Mouse (Mus musculus): ENCODE results near the gene Anxa7.

Anxa7 gene

DNA sequence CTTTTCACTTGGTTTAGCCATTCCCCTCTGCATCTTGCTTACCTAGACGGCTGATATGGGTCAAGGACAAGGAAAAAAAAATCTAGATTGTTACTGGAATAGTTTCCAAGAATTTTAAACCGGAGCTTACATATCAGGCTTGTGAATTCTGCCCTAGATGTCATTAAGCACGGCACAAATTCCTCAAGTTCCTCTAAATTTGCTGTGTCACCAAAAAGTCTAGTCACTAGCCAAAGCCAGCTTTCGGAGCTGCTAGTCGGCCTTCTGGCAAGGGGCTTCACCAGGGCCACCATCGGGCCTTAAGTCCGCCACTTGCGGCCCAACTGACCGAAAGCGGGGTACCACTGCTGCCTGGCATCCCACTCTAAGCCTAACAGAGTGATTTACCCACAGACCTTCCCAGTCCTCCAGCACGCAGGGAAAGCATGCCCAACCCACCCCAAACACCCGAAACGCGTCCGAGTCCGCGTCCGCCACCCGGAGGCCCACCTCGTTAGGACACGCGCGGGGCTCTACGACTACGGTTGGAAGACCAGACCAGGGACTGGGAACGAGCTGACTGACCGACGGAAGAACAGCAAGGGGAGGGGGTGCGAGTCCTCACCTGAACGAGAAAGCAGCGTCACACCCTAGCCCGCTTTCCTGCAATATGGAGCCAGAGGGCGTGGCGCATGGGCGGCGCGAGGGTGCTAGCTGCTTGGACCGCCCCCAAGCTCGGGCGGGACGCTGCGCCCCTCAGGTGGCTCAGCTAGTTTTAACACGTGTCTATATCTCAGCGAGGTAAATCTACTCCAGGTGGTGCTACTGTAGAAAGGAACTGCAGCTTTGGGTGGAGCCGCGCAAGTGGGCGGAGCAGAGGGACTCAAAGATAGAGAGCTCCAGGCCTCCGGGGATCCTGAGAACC, at the start of gene Anxa7:
Gene Anxa7 (minus strand): TSS at position 843 of the 904 bp plus-strand sequence.
- DNase-seq (ENCODE audit: low read depth): peak; percentile 62

DNA sequence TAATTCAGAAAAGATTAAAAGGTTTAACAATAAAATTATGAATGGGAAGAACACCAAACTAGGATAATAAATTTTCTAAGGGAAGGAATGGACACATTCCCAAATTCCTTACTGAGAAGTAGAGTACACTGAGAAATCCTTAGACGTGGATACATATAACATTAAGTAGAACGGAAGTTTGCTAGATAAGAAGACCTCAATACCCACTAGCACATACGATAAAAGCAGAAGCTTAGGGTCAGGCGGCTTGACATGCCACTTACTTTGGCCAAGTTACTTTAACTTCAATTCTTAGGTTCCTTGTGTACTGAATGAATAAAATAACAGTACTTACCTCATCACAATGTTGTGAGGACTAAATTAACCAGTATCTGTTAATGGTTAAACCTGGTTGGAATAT, 49.7 kb upstream of the Anxa7 start:
- no peak for DNase-seq (ENCODE audit: low read depth)

GRCm38 (mm10) chr14:20520179-20520578, 40.2 kb upstream of the Anxa7 start:
- DNase-seq (ENCODE audit: low read depth): no peak

DNA sequence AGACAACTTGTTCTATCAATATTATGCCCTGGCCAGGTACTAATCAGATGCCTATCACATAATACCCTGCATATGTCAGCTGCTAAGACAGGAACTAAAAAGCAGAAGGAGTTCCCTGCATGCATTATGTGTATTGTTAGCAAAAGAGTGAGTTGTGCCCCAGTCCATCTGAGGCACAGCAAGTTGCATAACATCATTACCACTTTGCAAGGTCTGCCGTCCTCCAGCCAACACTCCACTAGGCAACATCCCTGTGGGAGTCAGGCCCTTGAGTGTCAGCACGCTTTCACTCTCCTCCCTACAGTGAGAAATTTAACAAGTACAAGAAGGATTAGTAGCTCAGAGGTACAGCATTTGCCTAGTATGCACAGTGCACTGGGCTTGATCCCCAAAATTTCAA, 28.5 kb upstream of the Anxa7 start:
- no peak for DNase-seq (ENCODE audit: low read depth)

DNA sequence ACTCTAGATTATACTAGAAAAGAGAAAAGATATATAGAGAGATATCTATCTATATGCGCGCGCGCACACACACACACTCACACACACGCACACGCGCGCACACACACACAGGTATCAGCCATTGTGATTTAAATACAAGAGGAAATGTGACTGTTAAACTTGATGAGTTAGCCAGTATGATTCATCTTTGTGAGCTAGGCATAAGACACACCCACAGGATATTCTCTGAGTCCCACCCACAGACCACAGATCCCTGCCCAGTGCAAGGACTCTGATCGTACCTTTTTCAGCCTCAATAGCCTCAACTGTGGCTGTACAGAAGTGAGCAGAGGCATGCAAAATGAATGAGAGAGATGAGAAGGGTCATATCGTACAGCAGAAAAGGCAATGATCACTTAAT, 23.0 kb upstream of the Anxa7 start:
- no peak for DNase-seq (ENCODE audit: low read depth)

DNA sequence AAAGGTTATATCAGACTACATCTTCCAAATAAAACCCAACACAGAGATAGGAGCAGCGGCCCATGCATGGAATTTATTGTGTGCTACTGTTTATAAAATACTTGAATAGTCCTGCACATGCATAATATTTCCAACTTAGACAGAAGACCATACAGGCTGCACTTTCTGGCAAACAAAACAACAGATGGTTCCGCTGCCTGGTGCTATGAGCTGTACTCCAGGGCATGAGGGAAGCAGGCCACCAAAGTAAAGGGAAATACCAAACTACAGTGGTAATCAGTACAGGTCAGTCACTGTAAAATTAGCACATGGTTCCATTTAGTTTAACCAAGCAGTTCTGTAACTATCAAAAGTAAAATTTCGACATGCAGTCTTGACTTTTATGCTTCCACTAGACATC, 20.0 kb upstream of the Anxa7 start:
- DNase-seq (ENCODE audit: low read depth): no peak

GRCm38 (mm10) chr14:20496603-20497002, 16.7 kb upstream of the Anxa7 start, which contains the start of gene Mss51:
Gene Mss51 (minus strand): TSS chr14:20496901.
- no peak for DNase-seq (ENCODE audit: low read depth)

- DNase-seq (ENCODE audit: low read depth): no peak
Observed at GRCm38 (mm10) chr14:20486031-20486430, 6.1 kb upstream of the Anxa7 start.

DNA sequence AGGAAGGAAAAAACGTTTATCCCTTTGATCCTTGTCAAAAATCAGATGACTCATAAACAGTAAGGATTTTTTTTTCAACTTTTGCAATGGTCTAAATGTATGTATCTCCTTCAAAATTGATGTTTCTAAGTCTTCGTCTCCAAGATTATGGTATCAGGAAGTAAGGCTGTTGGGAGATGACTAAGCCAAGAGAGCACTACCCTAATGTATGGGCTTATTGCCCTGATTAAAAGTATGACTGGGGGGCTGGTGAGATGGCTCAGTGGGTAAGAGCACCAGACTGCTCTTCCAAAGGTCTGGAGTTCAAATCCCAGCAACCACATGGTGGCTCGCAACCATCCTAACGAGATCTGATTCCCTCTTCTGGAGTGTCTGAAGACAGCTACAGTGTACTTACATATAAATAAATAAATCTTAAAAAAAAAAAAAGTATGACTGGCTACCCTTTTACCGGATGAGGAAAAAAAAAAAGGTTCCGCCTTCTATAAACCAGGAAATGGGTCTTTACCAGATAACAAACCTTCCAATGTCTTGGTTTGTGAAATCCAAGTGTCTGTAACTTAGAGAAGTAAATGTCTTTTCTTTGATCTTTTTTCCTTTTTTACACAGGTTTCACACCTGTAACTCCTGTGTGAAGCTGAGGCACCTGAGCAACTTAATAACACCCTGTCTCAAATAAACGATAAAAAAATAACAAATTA, 2.3 kb upstream of the Anxa7 start:
- DNase-seq (ENCODE audit: low read depth): no peak

DNA sequence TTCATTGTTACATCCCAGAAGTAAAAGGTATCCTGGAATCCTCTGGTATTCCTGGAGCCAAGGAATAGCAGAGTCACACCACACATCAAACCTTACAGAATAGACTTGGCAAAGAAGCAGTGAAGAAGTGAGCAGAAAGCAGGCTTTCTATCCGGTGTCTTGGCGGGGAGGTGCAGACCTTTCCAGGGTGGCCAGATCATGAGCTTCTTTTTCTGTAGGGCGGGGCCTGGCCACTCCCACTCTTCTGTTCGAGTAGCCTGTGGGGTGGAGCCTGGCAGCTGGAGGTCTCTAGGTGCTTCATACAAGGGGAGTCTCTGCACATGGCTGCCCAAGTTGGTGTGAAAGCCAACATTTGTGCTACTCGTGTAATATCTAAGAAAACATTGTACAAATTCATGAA, 1.3 kb upstream of the Anxa7 start:
- peak; percentile 70 for DNase-seq (ENCODE audit: low read depth)

- no peak for DNase-seq (ENCODE audit: low read depth)
Observed at GRCm38 (mm10) chr14:20480195-20480579, 254 bp upstream of the Anxa7 start.

DNA sequence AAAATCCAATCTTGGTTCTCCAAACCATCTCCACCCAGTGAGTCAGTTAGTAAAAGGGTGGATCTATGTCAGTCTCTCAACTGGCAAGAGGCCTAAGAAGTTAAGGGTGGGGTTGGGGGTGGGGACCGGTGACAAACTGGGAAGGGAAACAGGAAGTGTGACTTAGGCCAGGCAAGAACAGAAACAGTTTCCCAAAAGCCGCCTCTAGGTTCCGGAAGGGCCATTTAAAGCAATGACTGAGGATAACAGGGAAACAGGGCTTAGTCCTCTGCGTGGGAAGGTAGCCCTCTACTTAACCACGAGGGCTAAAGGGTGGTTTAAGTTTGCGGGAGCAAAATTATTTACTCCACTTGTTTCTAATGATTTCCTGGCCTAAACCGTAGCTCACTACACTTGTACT, 1.1 kb downstream of the Anxa7 start:
- DNase-seq (ENCODE audit: low read depth): peak; percentile 71

DNA sequence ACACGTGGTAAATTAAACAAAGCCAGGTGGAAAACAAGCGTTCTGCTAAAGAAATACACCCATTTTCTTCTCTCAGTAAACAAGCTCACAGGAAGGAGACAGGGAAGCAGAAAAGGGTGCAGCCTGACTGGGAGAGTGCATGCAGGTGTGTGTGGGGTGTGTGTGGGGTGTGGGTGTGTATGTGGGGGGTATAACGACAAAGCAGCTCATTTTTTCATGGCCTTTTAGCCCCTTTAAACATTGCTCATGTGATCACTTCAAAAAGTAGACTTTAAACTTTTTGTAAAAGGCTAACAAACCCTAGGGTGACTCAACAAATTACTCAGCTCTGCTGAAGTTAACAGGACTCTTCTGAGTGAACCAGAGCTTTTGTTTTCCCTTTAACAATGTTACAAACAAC, 1.5 kb downstream of the Anxa7 start:
- no peak for DNase-seq (ENCODE audit: low read depth)

DNA sequence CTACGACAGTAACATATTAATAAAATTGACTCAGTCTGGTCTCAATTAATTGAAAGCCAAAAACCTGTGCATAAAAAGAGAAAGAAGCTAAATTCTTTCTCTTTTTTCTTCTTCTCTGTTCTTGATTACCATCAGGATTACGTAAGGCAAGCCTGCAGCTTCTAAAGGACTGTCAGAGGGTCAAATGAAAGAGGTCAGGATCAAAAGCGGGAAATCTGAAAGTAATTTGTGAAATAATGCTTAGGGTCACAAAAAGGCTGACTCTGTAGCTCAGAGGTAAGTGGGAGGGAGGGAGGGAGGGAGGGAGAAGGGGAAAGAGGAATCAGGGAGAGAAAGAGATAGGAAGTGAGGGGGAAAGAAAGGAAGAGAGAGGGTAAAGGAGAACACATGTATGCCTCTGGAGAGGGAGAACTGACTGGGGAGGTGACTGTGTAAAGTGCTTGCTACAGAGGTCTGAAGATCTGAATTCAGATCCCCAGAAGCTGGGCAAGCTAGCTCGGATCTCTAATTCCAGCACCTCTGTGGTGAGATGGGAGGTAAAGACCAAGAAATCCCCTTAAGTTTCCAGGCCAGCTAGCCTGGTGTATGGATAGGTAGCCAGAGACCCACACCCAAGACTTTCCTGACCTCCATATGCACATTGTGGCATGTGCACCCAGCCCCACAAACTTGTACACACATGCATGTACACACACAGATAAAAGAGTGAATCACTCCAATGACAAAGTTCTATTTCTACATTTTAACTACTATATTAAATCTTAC, 2.5 kb downstream of the Anxa7 start:
- no peak for DNase-seq (ENCODE audit: low read depth)

- no peak for DNase-seq (ENCODE audit: low read depth)
Observed at GRCm38 (mm10) chr14:20460216-20460615, 19.7 kb downstream of the Anxa7 start.

DNA sequence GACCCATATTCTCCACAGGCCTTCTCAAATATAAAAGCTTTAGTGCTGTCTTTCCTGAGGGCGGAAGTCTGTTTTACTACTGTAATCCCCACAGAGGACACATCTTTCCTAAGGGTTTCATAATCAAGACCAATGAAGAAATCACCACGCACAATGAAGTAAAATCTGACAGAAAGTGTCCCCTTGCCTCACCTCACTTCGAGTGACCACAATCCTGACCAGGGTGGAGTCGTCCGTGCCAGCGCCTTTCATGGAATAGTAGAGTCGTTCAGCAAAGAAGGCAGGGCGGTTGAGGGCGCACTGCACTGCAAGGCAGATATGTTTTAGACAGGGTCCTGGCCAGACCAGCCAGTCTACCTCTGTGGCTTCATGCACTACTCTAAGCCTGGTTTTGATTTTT, 21.6 kb downstream of the Anxa7 start:
- DNase-seq (ENCODE audit: low read depth): no peak

- no peak for DNase-seq (ENCODE audit: low read depth)
Observed at GRCm38 (mm10) chr14:20452929-20453328, 27.0 kb downstream of the Anxa7 start.

GRCm38 (mm10) chr14:20451765-20452331, 28.1 kb downstream of the Anxa7 start, which contains the start of gene Cfap70:
Gene Cfap70 (minus strand): TSS chr14:20452226.
- DNase-seq (ENCODE audit: low read depth): peak; percentile 87

- DNase-seq (ENCODE audit: low read depth): peak; percentile 10
Observed at GRCm38 (mm10) chr14:20451302-20451701, 28.6 kb downstream of the Anxa7 start.

- DNase-seq (ENCODE audit: low read depth): no peak
Observed at GRCm38 (mm10) chr14:20447209-20447608, 32.7 kb downstream of the Anxa7 start.

DNA sequence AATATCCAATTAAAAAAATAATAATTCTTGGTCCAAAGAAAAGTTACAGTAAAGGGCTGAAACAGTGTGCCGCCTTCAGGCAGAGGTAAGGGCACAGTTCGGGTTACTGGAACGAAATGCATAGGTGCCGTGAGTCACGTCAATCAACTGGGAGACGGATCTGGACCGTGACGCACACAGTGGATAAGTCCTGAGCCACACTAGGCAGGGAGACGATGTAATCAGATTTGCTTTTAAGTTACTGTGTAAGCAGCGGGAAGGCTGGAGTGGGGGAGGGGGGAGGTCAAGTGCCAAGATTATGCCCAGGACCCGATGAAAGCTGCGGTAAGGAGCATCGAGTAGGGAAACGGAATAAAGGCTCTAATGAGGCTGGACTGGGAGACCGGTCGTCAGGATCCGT, 37.7 kb downstream of the Anxa7 start:
- no peak for DNase-seq (ENCODE audit: low read depth)

DNA sequence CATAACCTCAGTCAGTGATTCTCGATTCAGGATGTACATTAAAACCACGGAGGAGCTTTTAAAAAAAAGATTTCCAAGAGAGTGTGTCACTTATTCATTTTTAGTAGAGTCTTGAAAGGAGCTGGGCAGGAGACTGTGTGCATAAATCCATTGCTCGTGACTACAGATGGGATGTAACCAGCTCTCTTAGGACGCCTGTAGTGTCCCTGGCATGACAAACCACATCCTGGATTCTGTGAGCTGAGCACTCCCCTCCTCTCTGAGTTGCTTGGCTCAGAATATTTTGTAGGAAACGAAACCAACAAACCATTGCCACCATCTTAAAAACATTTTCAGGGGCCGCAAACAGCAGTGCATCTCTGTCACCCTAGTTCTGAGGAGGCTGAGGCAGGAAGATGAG, 43.0 kb downstream of the Anxa7 start:
- no peak for DNase-seq (ENCODE audit: low read depth)
